Mouse (Mus musculus) liver, embryonic 18 days (tissue): Measurements from ENCODE around the gene Mea1. TPM values are rescaled to one million over a fixed set of nuclear protein-coding genes. Genes with fewer than 3 reads are reported as not detected.

Source experiments
- polyA plus RNA-seq: library from polyadenylated mRNA; depleted of rRNA; stranded (reverse); fragments of >200 nt; gene quantifications from 2 replicates; pipeline ENCODE4 v1.2.3, GENCODE M21; 2012; rRNA removed

Mea1 gene
- 34.5 and 36.5 TPM in 2 replicates for polyA plus RNA-seq

DNA sequence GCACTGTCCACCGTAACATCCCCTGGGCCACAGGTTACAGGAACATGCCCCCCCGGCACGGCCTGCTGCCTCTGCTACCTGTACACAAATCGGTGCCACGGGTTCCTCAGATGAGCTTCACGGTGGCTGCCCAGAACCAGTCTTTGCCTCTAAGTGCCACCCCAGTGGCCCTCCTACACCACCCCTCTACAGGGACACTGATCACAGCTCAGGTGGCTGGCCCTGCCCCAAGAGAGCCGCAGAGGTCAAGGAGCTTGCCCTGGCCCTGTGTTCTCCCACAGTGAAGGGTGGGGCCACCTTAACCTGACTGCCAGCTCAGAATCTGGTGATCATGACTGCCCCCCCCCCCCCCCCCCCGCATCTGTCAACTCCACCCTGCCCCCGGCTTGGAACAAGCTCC lies at the start of gene Mea1:
TSS of gene Mea1 (plus strand) at position 378 of the 400 bp plus-strand sequence.

DNA sequence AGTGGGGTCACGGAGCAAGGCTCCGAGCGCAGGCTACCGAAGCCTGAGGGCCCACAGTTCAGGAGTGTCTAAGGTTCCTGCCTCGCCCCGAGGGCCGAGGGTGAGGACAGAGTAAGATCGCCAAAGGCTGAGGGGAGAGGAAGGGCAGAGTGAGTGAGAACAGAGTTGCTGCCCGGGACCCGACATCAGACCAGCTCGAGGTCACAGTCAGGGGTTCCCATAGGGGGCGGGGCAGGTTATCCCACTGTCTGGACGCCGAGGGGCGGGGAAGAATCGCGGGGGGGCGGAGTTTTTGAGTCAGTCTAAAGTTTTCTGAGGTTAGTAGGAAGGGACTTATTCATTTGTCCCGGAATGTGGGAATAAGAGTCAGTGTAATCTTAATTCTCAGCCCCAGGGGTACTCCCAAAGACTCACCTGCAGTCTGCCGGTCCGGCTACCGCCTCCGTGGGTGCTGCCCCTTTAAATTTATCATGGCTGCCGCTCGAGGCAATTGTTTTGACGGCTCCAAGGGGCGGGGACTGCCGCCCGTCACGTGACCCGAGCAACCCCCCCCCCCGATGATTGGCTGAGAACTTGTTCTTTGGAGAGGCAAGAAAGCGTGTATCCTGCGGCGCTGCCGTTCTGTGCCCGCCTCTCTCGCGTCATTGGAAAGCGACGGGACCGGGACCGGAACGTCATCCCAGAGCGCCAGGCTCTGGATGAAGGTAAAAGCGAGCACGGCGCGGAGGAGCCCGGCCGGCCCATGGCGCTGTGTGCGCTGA lies 32.9 kb upstream of the Mea1 start, which contains the start of the genes Klc4 and Mrpl2:
TSS of gene Klc4 (minus strand) at position 462 of the 761 bp plus-strand sequence.
TSS of gene Mrpl2 (plus strand) at position 669 of the 761 bp plus-strand sequence.

DNA sequence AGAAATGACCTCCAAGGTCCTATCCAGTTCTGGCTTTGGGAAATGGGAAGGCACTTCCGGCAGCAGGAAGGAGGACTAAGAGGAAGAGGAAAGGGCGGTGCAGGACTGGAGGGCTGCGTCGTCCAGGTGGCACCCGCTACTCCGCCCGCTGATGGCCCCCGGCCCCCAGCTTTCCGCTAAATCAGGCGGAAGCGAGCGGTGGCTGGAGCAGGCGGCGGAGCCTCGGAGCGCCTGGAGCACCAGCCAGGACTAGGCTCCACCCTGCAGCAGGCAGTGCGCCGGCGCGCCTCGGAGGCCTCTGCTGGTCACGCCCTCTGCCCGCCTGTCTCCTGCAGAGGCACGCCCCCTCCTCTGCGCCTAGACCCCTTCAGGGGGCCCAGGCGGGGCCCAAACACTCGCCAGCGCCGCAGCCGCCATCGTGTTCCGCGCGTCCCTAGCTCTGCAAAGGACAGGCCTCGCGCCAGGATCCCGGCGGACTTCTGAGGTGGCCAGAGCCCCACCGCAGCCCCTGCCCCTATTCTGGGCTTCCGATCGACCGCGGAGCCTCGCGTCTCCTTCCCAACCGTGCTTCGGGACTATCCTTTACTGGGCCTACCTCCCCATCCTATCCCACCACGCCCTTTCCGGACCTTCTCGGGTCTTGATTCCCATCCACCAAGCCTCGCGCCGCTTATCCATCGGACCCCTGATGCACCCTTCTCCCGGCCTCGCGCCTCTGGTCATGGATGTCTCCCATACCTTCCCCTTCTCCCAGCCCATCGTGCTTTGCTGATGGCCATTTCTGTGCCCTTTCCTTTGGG lies 28.2 kb upstream of the Mea1 start, which contains the start of gene Cul7:
TSS of gene Cul7 (plus strand) at position 106 of the 800 bp plus-strand sequence.

DNA sequence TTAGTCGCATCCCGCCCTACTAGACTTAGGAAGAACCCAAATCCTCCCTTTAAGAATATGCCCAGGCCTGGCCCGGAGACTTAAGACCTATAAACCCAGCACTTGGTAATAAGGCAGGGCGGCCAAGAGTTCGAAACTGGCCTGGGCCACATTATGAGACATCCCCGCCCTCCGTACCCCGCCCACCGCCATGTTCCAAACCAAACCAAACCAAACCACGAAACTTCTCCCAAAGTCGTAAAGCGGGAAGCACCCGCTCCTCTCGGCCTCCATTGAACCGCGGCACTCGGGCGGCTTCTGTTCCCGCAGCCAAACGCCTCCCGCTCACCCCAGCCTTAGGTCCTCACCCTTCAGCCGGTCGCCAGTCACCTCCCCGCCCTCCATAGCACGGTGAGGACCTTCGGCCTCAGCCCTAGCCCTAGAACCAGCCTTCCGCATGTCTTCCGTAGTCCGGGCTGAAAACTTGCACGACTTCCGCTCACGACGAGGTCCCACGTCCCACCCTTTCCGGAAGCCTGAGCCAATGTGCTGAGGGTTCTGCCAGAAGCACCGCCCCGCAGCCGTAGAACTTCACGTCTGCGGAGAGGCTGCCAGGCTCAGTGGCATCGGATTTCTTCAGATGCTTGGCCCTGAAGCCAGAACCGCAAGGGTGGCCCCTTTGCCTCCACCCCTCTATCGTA lies 4.6 kb upstream of the Mea1 start, which contains the start of gene Rrp36:
TSS of gene Rrp36 (minus strand) at position 503 of the 680 bp plus-strand sequence.

DNA sequence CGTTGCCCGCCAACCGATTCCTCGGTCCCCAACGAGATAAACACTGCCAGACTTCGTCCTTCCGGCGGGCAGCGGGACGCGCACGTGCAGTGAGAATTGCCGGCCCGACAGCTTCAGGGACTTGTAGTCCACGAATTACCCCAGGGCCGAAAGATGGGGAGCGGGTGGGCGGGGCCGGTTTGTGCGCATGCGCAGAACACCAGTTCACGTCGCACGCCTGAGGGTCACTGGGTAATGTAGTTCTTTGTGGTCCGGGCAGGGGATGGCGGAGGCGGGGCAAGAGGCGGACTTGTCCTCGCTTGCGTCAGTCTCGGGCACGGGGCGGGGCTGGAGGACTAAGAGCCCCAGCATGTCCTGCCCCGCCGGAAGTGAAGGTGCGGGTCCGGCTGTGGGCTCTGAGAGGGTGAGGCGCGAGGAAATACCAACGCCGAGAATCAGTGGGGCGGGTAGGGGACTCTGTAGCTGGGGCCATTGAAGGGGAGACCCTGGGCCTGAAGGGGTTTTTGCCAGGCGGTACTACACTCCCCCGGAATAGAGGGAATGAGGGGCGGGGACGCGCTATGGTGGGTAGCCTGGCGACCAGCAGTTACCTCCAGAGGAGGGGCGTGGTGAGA lies 2.3 kb downstream of the Mea1 start, which contains the start of gene Klhdc3:
TSS of gene Klhdc3 (minus strand) at position 155 of the 614 bp plus-strand sequence.

DNA sequence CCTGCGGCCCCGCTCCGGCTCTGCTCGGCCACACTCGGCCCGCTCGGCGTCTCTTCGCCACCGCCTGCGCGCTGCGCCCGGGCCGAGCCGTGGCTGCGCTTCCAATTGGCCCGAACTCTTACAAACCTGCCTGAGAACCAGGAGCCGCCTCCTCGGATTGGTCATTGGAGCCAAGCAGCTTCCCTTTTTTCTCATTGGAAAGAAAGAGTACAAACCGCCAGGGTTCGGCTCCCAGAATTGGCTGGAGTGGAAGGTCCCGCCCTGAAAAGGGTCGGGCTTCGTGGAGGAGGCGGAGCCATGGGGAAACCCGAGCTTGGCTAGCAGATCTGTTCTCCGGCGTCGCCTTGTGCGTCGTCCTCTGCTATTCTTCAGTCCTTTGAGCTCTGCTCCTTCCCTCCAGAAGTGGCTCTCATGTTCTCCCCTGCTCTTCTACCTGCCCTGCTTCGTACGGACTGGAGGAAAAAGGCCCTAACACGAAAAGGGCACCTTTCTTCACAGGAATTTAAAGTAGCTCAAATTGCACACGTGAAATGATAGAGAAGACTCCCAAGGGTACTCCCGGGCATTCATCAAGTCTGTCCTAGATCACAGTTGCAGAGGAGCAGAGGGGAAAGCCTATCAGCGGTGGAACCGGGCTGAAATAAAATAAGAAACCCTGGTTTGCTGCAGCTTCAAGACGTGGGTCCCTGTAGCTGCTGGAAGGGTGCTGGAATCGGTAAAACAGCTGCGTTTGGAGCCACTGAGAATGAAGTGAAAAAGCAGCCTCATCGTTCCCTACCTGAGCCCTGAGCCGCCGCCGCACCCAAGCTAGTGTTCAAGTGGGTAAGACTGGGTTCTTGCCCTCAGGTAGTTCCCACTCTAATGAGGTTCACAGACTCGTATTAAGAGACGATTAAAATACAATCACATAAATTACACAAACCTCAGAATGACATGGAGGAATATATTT lies 26.6 kb downstream of the Mea1 start, which contains the start of gene Ppp2r5d:
TSS of gene Ppp2r5d (minus strand) at position 225 of the 949 bp plus-strand sequence.

DNA sequence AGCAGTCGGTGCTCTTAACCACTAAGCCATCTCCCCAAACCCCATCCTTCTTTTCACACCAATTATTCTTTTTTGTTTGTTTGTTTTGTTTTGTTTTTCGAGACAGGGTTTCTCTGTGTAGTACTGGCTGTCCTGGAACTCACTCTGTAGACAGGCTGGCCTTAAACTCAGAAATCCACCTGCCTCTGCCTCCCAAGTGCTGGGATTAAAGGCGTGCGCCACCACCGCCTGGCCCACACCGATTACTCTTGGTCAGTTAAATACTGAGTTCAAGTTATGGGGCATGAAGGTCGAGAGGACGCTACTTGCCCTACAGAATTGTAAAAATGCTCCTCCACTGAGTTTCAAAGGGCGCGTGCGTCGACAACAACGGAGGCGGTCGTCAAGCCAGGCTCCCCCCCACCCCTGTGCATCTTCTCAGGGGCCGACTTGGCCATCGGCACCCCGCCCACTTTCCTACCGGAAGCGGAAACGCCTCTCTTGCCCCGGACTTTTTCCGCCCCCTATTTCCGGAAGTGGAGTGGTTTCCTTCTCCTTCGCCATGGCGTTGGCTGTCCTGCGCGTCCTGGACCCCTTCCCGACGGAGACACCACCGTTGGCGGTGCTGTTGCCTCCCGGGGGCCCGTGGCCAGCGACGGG lies 32.5 kb downstream of the Mea1 start, which contains the start of gene Pex6:
TSS of gene Pex6 (plus strand) at position 505 of the 639 bp plus-strand sequence.

DNA sequence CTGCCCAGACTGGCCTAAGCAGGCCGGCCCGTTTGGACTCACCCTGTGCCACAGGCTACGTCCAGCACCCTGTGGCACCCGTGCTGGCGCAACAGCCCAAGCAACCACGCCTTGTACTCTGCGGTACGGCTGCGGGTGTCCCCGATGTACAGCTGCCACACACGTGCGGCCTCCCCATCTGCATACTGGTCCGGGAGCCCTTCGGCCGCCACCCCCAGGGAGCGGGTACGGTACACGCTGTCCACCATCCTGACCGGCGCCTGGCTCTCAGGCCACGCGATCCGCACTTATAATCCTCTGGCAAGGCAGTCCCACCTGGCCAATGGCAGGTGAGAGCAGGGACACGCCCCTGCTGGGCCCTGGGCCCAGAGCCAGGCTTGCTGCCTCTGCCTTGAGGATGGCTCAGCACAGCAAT lies 50.3 kb downstream of the Mea1 start, which contains the start of gene Gnmt:
TSS of gene Gnmt (minus strand) at position 265 of the 415 bp plus-strand sequence.

Other genes starting within 250 kb of the Mea1 start
- gene Crip3, start 249.9 kb upstream of the Mea1 start, polyA plus RNA-seq: 0.10 and 0.14 TPM in 2 replicates
- not detected in 2 replicates for gene Slc22a7, start 240.3 kb upstream of the Mea1 start, polyA plus RNA-seq
- 0.01 TPM in 2 replicates for gene Ttbk1, start 191.1 kb upstream of the Mea1 start, polyA plus RNA-seq
- 6.1 TPM in 2 replicates for gene Dnph1, start 182.1 kb upstream of the Mea1 start, polyA plus RNA-seq
- 2.0 and 2.2 TPM in 2 replicates for gene Cul9, start 132.4 kb upstream of the Mea1 start, polyA plus RNA-seq
- gene Srf, start 122.6 kb upstream of the Mea1 start, polyA plus RNA-seq: 14.0 and 15.7 TPM in 2 replicates
- gene Ptk7, start 49.3 kb upstream of the Mea1 start, polyA plus RNA-seq: 3.5 and 4.6 TPM in 2 replicates
- gene Klc4, start 32.8 kb upstream of the Mea1 start, polyA plus RNA-seq: 12.9 and 13.6 TPM in 2 replicates
- 33.0 and 36.6 TPM in 2 replicates for gene Mrpl2, start 32.6 kb upstream of the Mea1 start, polyA plus RNA-seq
- gene Cul7, start 28.5 kb upstream of the Mea1 start, polyA plus RNA-seq: 11.3 and 14.8 TPM in 2 replicates
- 19.6 and 20.9 TPM in 2 replicates for gene Rrp36, start 4.4 kb upstream of the Mea1 start, polyA plus RNA-seq
- gene Klhdc3, start 2.1 kb downstream of the Mea1 start, polyA plus RNA-seq: 33.1 and 33.8 TPM in 2 replicates
- gene Ppp2r5d, start 26.3 kb downstream of the Mea1 start, polyA plus RNA-seq: 18.2 and 20.0 TPM in 2 replicates
- 16.1 and 19.7 TPM in 2 replicates for gene Pex6, start 32.7 kb downstream of the Mea1 start, polyA plus RNA-seq
- 352 and 359 TPM in 2 replicates for gene Gnmt, start 50.4 kb downstream of the Mea1 start, polyA plus RNA-seq
- 19.2 and 20.6 TPM in 2 replicates for gene Cnpy3, start 73.4 kb downstream of the Mea1 start, polyA plus RNA-seq
- gene Ptcra, start 84.9 kb downstream of the Mea1 start, polyA plus RNA-seq: 0.02 and 0.07 TPM in 2 replicates
- 113 and 120 TPM in 2 replicates for gene 2310039H08Rik, start 93.8 kb downstream of the Mea1 start, polyA plus RNA-seq
- 38.3 and 40.8 TPM in 2 replicates for gene Rpl7l1, start 103.9 kb downstream of the Mea1 start, polyA plus RNA-seq
- 2.2 and 2.3 TPM in 2 replicates for gene Bicral, start 179.7 kb downstream of the Mea1 start, polyA plus RNA-seq
- gene Tbcc, start 211.9 kb downstream of the Mea1 start, polyA plus RNA-seq: 9.9 and 10.6 TPM in 2 replicates
- not detected in 2 replicates for gene Prph2, start 231.7 kb downstream of the Mea1 start, polyA plus RNA-seq